Mouse (Mus musculus): ENCODE measurements around the gene Tiam1.

DNA sequence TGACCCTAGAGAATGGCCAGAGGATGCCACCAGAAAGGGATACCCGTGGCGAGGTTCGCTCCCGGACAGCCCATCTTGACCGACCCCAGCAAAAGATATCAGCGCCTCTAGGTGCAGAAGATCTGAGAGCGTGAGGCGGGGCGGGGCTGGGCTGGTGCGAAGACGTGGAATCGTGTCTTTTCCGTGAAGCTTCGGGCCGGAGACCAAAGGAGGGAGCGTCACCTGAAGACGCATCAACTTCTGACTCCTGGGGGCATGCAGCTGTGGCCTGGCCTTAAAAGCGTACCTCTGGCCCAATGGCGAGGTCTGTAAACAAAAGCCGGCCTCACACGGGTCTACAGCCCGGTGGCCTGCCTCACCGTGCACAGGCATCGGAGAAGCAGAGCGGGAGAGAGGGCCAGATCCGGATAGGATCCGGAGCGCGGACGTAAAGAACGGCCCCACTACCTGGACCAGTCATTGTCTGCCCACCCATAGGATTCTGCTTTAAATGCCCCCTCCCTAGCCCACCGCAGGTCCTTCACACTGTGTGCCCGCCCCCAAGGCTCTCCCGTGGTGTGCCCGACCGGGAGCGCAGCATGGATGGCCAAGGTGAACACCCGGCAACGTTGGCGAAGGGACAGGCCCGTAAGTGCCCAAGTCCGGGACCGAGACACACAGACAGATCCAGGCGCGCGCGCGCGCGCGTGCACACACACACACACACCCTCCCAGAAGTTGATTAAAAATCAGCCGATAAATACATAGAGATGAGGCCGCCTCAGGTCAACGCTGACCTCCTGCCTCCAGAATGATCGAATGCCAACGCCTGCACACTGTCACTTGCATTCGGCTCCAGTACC is 774 bp downstream of the Tiam1 start:
- TF ChIP-seq POLR2A (IDR thresholded peaks at IDR 0.05; ENCODE audit: borderline replicate concordance, extremely low read depth, insufficient read depth, insufficient read length, poor library complexity, severe bottlenecking) = 0 out of 2 replicates have a peak, but pooled peaks have one; percentile 9
- TF ChIP-seq CTCF (IDR thresholded peaks at IDR 0.05; ENCODE audit: borderline replicate concordance, extremely low read depth, insufficient read depth, insufficient read length) = no peak

Measured in brain, embryonic 14.5 days (tissue).